Mouse (Mus musculus) cerebellum, adult 11-12 months (tissue): ENCODE measurements at regions not wholly inside any gene's neighbourhood (a gene's known extent, or its start where the extent isn't known, plus 50 kb on each side); places are given as distances from the start of the nearest gene placed in this dataset.

Source experiments
- DNase-seq: peaks from one replicate; pipeline ENCODE4 v3.0.0; 2022

GRCm38 (mm10) chr6:84434532-84434931 lies 159.2 kb downstream of the Cyp26b1 start:
- no peak for DNase-seq

- no peak for DNase-seq
Measured at GRCm38 (mm10) chr6:84431622-84431955, 162.1 kb downstream of the Cyp26b1 start.

- no peak for DNase-seq
Measured at GRCm38 (mm10) chr6:84430925-84431621, 162.6 kb downstream of the Cyp26b1 start.

- no peak for DNase-seq
Measured at GRCm38 (mm10) chr6:84430146-84430545, 163.6 kb downstream of the Cyp26b1 start.

GRCm38 (mm10) chr6:84429247-84429646 lies 164.5 kb downstream of the Cyp26b1 start:
- DNase-seq = no peak

- DNase-seq = no peak
Measured at GRCm38 (mm10) chr6:84426691-84427090, 167.0 kb downstream of the Cyp26b1 start.

GRCm38 (mm10) chr6:84425823-84426222 lies 167.9 kb downstream of the Cyp26b1 start:
- DNase-seq = peak; percentile 13

GRCm38 (mm10) chr6:84422946-84423345 lies 170.8 kb downstream of the Cyp26b1 start:
- DNase-seq = no peak

- no peak for DNase-seq
Measured at GRCm38 (mm10) chr6:84419691-84420090, 174.0 kb downstream of the Cyp26b1 start.

GRCm38 (mm10) chr6:84419281-84419680 lies 174.4 kb downstream of the Cyp26b1 start:
- no peak for DNase-seq

- DNase-seq = no peak
Measured at GRCm38 (mm10) chr6:84416992-84417636, 176.6 kb downstream of the Cyp26b1 start.

GRCm38 (mm10) chr6:84414400-84414799 lies 179.3 kb downstream of the Cyp26b1 start:
- DNase-seq = no peak

GRCm38 (mm10) chr6:84409863-84410513 lies 183.7 kb downstream of the Cyp26b1 start:
- DNase-seq = no peak

GRCm38 (mm10) chr6:84408513-84408912 lies 185.2 kb downstream of the Cyp26b1 start:
- DNase-seq = no peak

- peak; percentile 12 for DNase-seq
Measured at GRCm38 (mm10) chr6:84407773-84408172, 185.9 kb downstream of the Cyp26b1 start.

GRCm38 (mm10) chr6:84404695-84405094 lies 189.0 kb downstream of the Cyp26b1 start:
- DNase-seq = no peak

- no peak for DNase-seq
Measured at GRCm38 (mm10) chr6:84402431-84402830, 191.3 kb downstream of the Cyp26b1 start.

GRCm38 (mm10) chr6:84394496-84395090 lies 199.1 kb downstream of the Cyp26b1 start:
- DNase-seq = no peak

- no peak for DNase-seq
Measured at GRCm38 (mm10) chr6:84393519-84394231, 200.0 kb downstream of the Cyp26b1 start.

GRCm38 (mm10) chr6:84392752-84393511 lies 200.8 kb downstream of the Cyp26b1 start:
- no peak for DNase-seq

GRCm38 (mm10) chr6:84391016-84391415 lies 202.7 kb downstream of the Cyp26b1 start:
- no peak for DNase-seq

GRCm38 (mm10) chr6:84385696-84386095 lies 208.0 kb downstream of the Cyp26b1 start:
- DNase-seq = peak; percentile 23
